Mouse (Mus musculus): Measurements from ENCODE around the gene Lamp2. TPM values are rescaled to one million over a fixed set of nuclear protein-coding genes. Genes with fewer than 3 reads are reported as not detected.
"Not testable (repeated sequence)": the region's sequence is repeated elsewhere in the genome, so short reads cannot be mapped to it uniquely, and the experiment has no call there.

Lamp2 gene
- 100 to 1,000 TPM; 213 to 242 TPM for total RNA-seq (2021)
- long read RNA-seq, experiment 1, transcript Lamp2-201 (9 exons, 1,769 nt), result minor isoform, 89 of 246 reads
- long read RNA-seq, experiment 1, transcript Lamp2-202 (9 exons, 3,604 nt), result major isoform, 144 of 246 reads
- long read RNA-seq, experiment 1, partial matches to known transcripts, result 2 of 246 reads
- long read RNA-seq, experiment 1, other reads (novel, unspliced or antisense), result 9 of 246 reads
- long read RNA-seq, experiment 2, transcript Lamp2-201 (9 exons, 1,769 nt), result major isoform, 205 of 431 reads
- long read RNA-seq, experiment 2, transcript Lamp2-202 (9 exons, 3,604 nt), result minor isoform, 174 of 431 reads
- long read RNA-seq, experiment 2, transcript Lamp2-203 (9 exons, 2,184 nt), result minor isoform, 7 of 431 reads
- long read RNA-seq, experiment 2, partial matches to known transcripts, result 22 of 431 reads
- long read RNA-seq, experiment 2, other reads (novel, unspliced or antisense), result 23 of 431 reads

- DNase-seq (ENCODE audit: low spot score in 2 of 2), result peak; percentile 57 to 64
Observed at GRCm38 (mm10) chrX:38455890-38456634, at the start of gene Lamp2. TSS of gene Lamp2 (minus strand) at chrX:38456454.

GRCm38 (mm10) chrX:38504846-38505245 lies 48.6 kb upstream of the Lamp2 start:
- peak; percentile 22 to 30 for DNase-seq (ENCODE audit: low spot score in 2 of 2)

- DNase-seq (ENCODE audit: low spot score in 2 of 2), result not testable (repeated sequence)
Observed at GRCm38 (mm10) chrX:38502182-38502581, 45.9 kb upstream of the Lamp2 start.

GRCm38 (mm10) chrX:38485464-38485863 lies 29.2 kb upstream of the Lamp2 start:
- not testable (repeated sequence) for DNase-seq (ENCODE audit: low spot score in 2 of 2)

GRCm38 (mm10) chrX:38478583-38478982 lies 22.3 kb upstream of the Lamp2 start:
- DNase-seq (ENCODE audit: low spot score in 2 of 2), result no peak

GRCm38 (mm10) chrX:38473537-38474299 lies 17.5 kb upstream of the Lamp2 start:
- peak; percentile 49 to 54 for DNase-seq (ENCODE audit: low spot score in 2 of 2)

- DNase-seq (ENCODE audit: low spot score in 2 of 2), result no peak
Observed at GRCm38 (mm10) chrX:38473164-38473536, 16.9 kb upstream of the Lamp2 start.

GRCm38 (mm10) chrX:38466236-38466635 lies 10.0 kb upstream of the Lamp2 start:
- no peak for DNase-seq (ENCODE audit: low spot score in 2 of 2)

GRCm38 (mm10) chrX:38463160-38463559 lies 6.9 kb upstream of the Lamp2 start:
- DNase-seq (ENCODE audit: low spot score in 2 of 2), result no peak

GRCm38 (mm10) chrX:38462101-38462500 lies 5.8 kb upstream of the Lamp2 start:
- DNase-seq (ENCODE audit: low spot score in 2 of 2), result no peak

GRCm38 (mm10) chrX:38460887-38461286 lies 4.6 kb upstream of the Lamp2 start:
- no peak for DNase-seq (ENCODE audit: low spot score in 2 of 2)

GRCm38 (mm10) chrX:38459076-38459475 lies 2.8 kb upstream of the Lamp2 start:
- no peak for DNase-seq (ENCODE audit: low spot score in 2 of 2)

- no peak for DNase-seq (ENCODE audit: low spot score in 2 of 2)
Observed at GRCm38 (mm10) chrX:38456635-38457006, 367 bp upstream of the Lamp2 start.

GRCm38 (mm10) chrX:38455474-38455873 lies 780 bp downstream of the Lamp2 start:
- no peak for DNase-seq (ENCODE audit: low spot score in 2 of 2)

- no peak for DNase-seq (ENCODE audit: low spot score in 2 of 2)
Observed at GRCm38 (mm10) chrX:38454900-38455299, 1.4 kb downstream of the Lamp2 start.

- no peak for DNase-seq (ENCODE audit: low spot score in 2 of 2)
Observed at GRCm38 (mm10) chrX:38453924-38454323, 2.3 kb downstream of the Lamp2 start.

- DNase-seq (ENCODE audit: low spot score in 2 of 2), result peak in 1 of 2 experiments; percentile 29
Observed at GRCm38 (mm10) chrX:38450476-38450875, 5.8 kb downstream of the Lamp2 start.

- DNase-seq (ENCODE audit: low spot score in 2 of 2), result no peak
Observed at GRCm38 (mm10) chrX:38445705-38446104, 10.5 kb downstream of the Lamp2 start.

- no peak for DNase-seq (ENCODE audit: low spot score in 2 of 2)
Observed at GRCm38 (mm10) chrX:38442425-38442824, 13.8 kb downstream of the Lamp2 start.

- no peak for DNase-seq (ENCODE audit: low spot score in 2 of 2)
Observed at GRCm38 (mm10) chrX:38439629-38440028, 16.6 kb downstream of the Lamp2 start.

- peak; percentile 65 to 75 for DNase-seq (ENCODE audit: low spot score in 2 of 2)
Observed at GRCm38 (mm10) chrX:38438147-38438791, 18.0 kb downstream of the Lamp2 start.
